Mouse (Mus musculus): Measurements from ENCODE around the gene Fam71d. TPM values are rescaled to one million over a fixed set of nuclear protein-coding genes. Genes with fewer than 3 reads are reported as not detected.

Fam71d gene
- polyA plus RNA-seq, 1 experiment from 2014 or later, result not detected

DNA sequence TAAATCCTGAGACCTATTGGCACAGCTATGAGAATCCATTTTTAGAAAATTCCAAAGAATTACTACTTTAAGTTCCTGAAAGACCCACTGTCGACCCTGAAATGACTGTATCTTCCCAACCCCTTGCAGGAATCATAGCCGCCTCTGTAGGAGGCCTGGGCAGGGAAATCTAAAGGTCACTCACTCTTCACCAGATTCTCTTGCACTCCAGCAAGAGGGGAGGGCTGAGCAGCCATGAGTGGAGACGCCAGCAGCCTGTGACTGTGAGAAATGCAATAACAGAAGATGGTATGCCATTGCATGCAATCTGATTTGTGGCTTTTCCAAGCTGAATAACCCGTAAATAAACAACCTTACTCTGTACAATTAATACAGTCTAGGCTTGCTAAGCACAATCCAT is 36.4 kb downstream of the Fam71d start:
- H3K36me3 ChIP-seq (ENCODE audit: control insufficient read depth, insufficient read depth, low read length), result no peaks in the 10 kb centered on the region
- no peak overlapping the region for H3K27ac ChIP-seq (replicated peaks)
- TF ChIP-seq CTCF (IDR thresholded peaks at IDR 0.05; ENCODE audit: low read depth), result no peak
- TF ChIP-seq EP300 (optimal IDR thresholded peaks at IDR 0.05), result no peak
- 40% methylated on average over 4 of the region's 4 CpGs for WGBS
- H3K9me3 ChIP-seq (ENCODE audit: control insufficient read depth, low read length), result no peaks in the 10 kb centered on the region
- H3K27me3 ChIP-seq (ENCODE audit: control insufficient read depth, insufficient read depth, low read length), result no peaks in the 10 kb centered on the region
- no peak overlapping the region for H3K4me3 ChIP-seq (ENCODE audit: low read depth, low read length)
- no peak overlapping the region for H3K4me2 ChIP-seq (replicated peaks; ENCODE audit: low read depth)
- no peaks in the 10 kb centered on the region for H3K4me1 ChIP-seq (replicated peaks; ENCODE audit: control insufficient read depth, insufficient read depth)
- H3K9ac ChIP-seq (ENCODE audit: low read length), result no peak overlapping the region
- no peak for DNase-seq (ENCODE audit: low spot score)
- no peak for ATAC-seq (ENCODE audit: low FRiP score, low TSS enrichment)

DNA sequence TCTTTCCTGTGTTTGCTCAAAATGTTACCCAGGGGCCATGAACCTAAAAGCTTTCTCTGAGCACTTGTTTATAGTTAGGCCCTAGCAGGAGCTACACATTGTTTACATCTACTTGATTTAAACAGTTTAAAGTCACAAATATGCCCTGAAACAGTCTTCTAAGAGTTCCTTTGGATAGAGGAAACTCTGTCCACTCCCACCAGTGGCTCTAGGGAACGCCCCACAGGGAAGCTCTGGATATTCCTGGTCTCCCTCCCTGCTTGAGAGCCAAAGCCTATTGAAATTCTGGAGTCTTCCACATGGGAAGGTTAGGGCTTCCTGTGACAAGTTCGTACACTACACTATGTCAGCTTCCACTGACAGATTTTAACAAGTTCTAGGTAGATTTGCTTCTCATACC is 48.3 kb downstream of the Fam71d start:
- TF ChIP-seq CTCF (IDR thresholded peaks at IDR 0.05; ENCODE audit: low read depth), result no peak
- no peak for TF ChIP-seq EP300 (optimal IDR thresholded peaks at IDR 0.05)
- ATAC-seq (ENCODE audit: low FRiP score, low TSS enrichment) (no peak), DNase-seq (ENCODE audit: low spot score) (no peak)
- Histone ChIP-seq H3K4me2 (replicated peaks; ENCODE audit: low read depth) (no peak overlapping the region), H3K27ac (replicated peaks) (no peak overlapping the region), H3K4me1 (replicated peaks; ENCODE audit: control insufficient read depth, insufficient read depth) (no peaks in the 10 kb centered on the region), H3K36me3 (ENCODE audit: control insufficient read depth, insufficient read depth, low read length) (no peaks in the 10 kb centered on the region), H3K9me3 (ENCODE audit: control insufficient read depth, low read length) (no peaks in the 10 kb centered on the region), H3K27me3 (ENCODE audit: control insufficient read depth, insufficient read depth, low read length) (no peaks in the 10 kb centered on the region), H3K9ac (ENCODE audit: low read length) (no peak overlapping the region), H3K4me3 (ENCODE audit: low read depth, low read length) (no peak overlapping the region)
- WGBS, result 39% methylated on average over 2 of the region's 2 CpGs

DNA sequence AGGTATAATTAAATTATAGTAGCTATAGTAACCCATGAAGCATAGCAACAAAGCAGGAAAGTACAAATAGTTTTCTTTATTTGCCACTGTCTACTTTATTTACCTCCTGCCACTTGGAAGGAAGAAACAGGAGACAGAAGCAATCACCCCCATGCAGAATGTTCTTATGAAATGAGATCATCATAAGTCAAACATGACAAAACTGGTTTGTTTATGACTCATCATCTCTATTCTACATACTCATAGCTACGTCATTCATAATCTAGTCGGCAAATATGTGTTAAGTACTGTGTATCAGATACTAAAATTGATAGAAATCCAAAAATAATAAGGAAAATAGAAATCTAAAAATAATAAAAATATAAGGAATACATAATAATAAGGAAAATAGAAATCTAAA is 49.0 kb downstream of the Fam71d start:
- no peaks in the 10 kb centered on the region for H3K4me1 ChIP-seq (replicated peaks; ENCODE audit: control insufficient read depth, insufficient read depth)
- TF ChIP-seq CTCF (IDR thresholded peaks at IDR 0.05; ENCODE audit: low read depth), result no peak
- no peak for TF ChIP-seq EP300 (optimal IDR thresholded peaks at IDR 0.05)
- no peak overlapping the region for H3K9ac ChIP-seq (ENCODE audit: low read length)
- no peak for ATAC-seq (ENCODE audit: low FRiP score, low TSS enrichment)
- H3K4me3 ChIP-seq (ENCODE audit: low read depth, low read length), result no peak overlapping the region
- no peak overlapping the region for H3K27ac ChIP-seq (replicated peaks)
- no peak for DNase-seq (ENCODE audit: low spot score)
- WGBS, result 64% methylated on average over 2 of the region's 2 CpGs
- no peaks in the 10 kb centered on the region for H3K36me3 ChIP-seq (ENCODE audit: control insufficient read depth, insufficient read depth, low read length)
- no peaks in the 10 kb centered on the region for H3K27me3 ChIP-seq (ENCODE audit: control insufficient read depth, insufficient read depth, low read length)
- no peak overlapping the region for H3K4me2 ChIP-seq (replicated peaks; ENCODE audit: low read depth)
- H3K9me3 ChIP-seq (ENCODE audit: control insufficient read depth, low read length), result no peaks in the 10 kb centered on the region

DNA sequence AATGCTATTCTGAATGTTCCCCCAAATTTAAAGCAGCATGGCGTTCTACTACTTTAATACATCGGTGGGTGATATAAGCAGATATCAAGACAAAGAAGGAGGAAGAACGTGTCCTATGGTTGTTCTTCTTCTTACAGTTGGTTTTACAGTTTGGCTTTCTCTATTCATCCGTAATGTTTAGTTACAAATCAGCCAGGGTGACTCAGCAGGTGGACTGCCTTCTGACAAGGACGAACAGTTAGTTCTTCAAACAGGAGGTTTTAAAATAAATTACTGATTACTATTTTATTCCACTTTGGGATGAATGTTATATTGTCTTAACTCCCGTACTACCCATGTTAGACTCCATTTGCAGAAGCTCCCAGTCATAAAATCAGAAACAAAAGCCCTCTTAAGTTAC is 54.9 kb downstream of the Fam71d start:
- no peaks in the 10 kb centered on the region for H3K36me3 ChIP-seq (ENCODE audit: control insufficient read depth, insufficient read depth, low read length)
- no peak for TF ChIP-seq EP300 (optimal IDR thresholded peaks at IDR 0.05)
- TF ChIP-seq CTCF (IDR thresholded peaks at IDR 0.05; ENCODE audit: low read depth), result no peak
- no peak for ATAC-seq (ENCODE audit: low FRiP score, low TSS enrichment)
- no peak overlapping the region for H3K27ac ChIP-seq (replicated peaks)
- H3K4me3 ChIP-seq (ENCODE audit: low read depth, low read length), result no peak overlapping the region
- no peak overlapping the region for H3K9ac ChIP-seq (ENCODE audit: low read length)
- DNase-seq (ENCODE audit: low spot score), result no peak
- H3K9me3 ChIP-seq (ENCODE audit: control insufficient read depth, low read length), result no peaks in the 10 kb centered on the region
- no peaks in the 10 kb centered on the region for H3K4me1 ChIP-seq (replicated peaks; ENCODE audit: control insufficient read depth, insufficient read depth)
- WGBS, result 74% methylated on average over 6 of the region's 6 CpGs
- no peaks in the 10 kb centered on the region for H3K27me3 ChIP-seq (ENCODE audit: control insufficient read depth, insufficient read depth, low read length)
- no peak overlapping the region for H3K4me2 ChIP-seq (replicated peaks; ENCODE audit: low read depth)

DNA sequence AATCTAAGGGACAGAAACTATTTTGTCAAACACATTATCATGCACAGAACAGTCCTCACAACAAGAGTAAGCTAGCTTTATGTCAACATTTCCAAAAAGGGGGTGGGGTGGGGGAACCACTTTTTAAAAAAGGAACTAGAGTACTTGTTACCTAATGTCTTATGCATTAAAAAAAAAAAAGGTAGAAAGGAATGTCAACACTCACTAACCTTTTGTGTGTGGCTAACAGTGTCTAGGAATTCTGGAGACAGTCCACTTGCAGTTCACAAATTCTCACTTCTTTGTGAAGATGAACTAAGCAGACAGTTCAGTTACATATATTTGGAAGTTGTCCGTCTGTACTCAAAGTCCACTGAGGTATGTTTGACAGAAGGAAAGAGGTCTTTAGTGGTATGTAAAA is 56.1 kb downstream of the Fam71d start:
- WGBS, result 44% methylated on average over 1 of the region's 1 CpGs
- ATAC-seq (ENCODE audit: low FRiP score, low TSS enrichment) (no peak), DNase-seq (ENCODE audit: low spot score) (no peak)
- H3K36me3 ChIP-seq (ENCODE audit: control insufficient read depth, insufficient read depth, low read length), result no peaks in the 10 kb centered on the region
- H3K4me3 ChIP-seq (ENCODE audit: low read depth, low read length), result no peak overlapping the region
- no peak overlapping the region for H3K9ac ChIP-seq (ENCODE audit: low read length)
- TF ChIP-seq EP300 (optimal IDR thresholded peaks at IDR 0.05) (no peak), CTCF (IDR thresholded peaks at IDR 0.05; ENCODE audit: low read depth) (no peak)
- H3K9me3 ChIP-seq (ENCODE audit: control insufficient read depth, low read length), result no peaks in the 10 kb centered on the region
- no peak overlapping the region for H3K27ac ChIP-seq (replicated peaks)
- H3K27me3 ChIP-seq (ENCODE audit: control insufficient read depth, insufficient read depth, low read length), result no peaks in the 10 kb centered on the region
- H3K4me2 ChIP-seq (replicated peaks; ENCODE audit: low read depth), result peak overlapping the region; percentile 96
- no peaks in the 10 kb centered on the region for H3K4me1 ChIP-seq (replicated peaks; ENCODE audit: control insufficient read depth, insufficient read depth)

DNA sequence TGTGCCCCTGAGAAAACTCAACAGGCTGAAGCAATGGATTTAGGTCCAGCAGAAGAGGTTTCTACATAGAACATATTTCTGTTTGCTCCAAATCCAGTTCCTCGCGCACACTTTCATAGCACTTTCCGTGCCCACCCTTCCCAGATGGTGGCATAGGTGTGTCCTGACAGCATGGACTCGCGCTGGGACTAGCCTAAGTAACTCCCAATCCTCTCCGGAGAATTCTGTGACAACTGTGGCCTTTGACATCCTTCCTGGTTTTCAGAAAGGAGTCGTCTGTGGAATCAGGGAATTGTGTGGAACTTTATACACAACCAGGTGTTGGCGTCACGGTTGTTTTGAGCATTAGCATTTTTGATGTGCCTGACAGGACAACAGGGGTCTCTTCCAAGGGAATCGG is 56.8 kb downstream of the Fam71d start:
- ATAC-seq (ENCODE audit: low FRiP score, low TSS enrichment) (peak; percentile 1; the same call in 1 of the 2 replicates), DNase-seq (ENCODE audit: low spot score) (peak; percentile 30)
- no peaks in the 10 kb centered on the region for H3K27me3 ChIP-seq (ENCODE audit: control insufficient read depth, insufficient read depth, low read length)
- H3K4me2 ChIP-seq (replicated peaks; ENCODE audit: low read depth), result peak overlapping the region; percentile 96
- TF ChIP-seq EP300 (optimal IDR thresholded peaks at IDR 0.05) (no peak), CTCF (IDR thresholded peaks at IDR 0.05; ENCODE audit: low read depth) (no peak)
- H3K27ac ChIP-seq (replicated peaks), result 0 out of 2 replicates have a peak overlapping the region, but pooled peaks have one; percentile 45
- no peaks in the 10 kb centered on the region for H3K9me3 ChIP-seq (ENCODE audit: control insufficient read depth, low read length)
- WGBS, result under 1% methylated on average over 10 of the region's 10 CpGs
- peak overlapping the region; percentile 69 for H3K9ac ChIP-seq (ENCODE audit: low read length)
- H3K36me3 ChIP-seq (ENCODE audit: control insufficient read depth, insufficient read depth, low read length), result no peaks in the 10 kb centered on the region
- H3K4me3 ChIP-seq (ENCODE audit: low read depth, low read length), result peak overlapping the region; percentile 91
- no peaks in the 10 kb centered on the region for H3K4me1 ChIP-seq (replicated peaks; ENCODE audit: control insufficient read depth, insufficient read depth)
